Mouse (Mus musculus): Measurements from ENCODE around the gene Rrp8. TPM values are rescaled to one million over a fixed set of nuclear protein-coding genes. Genes with fewer than 3 reads are reported as not detected.
A peak's percentile ranks its signal among the peaks of the same experiment; 100 is the strongest.
"Not testable (repeated sequence)": the region's sequence is repeated elsewhere in the genome, so short reads cannot be mapped to it uniquely, and the experiment has no call there.

The Rrp8 gene
- polyA plus RNA-seq, 1 experiment from 2014 or later: 40.2 TPM

- peaks cover 75% of the 10 kb centered on the region for H3K36me3 ChIP-seq (ENCODE audit: control insufficient read depth, insufficient read depth, low read length)
- 36% methylated on average over 51 of the region's 51 CpGs for WGBS
- H3K27ac ChIP-seq (ENCODE audit: low read length): no peak overlapping the region
- H3K4me2 ChIP-seq (replicated peaks; ENCODE audit: low read depth, low read length): peak overlapping the region; percentile 47
- no peak overlapping the region for H3K9ac ChIP-seq (replicated peaks; ENCODE audit: low read depth, low read length)
- peak overlapping the region; percentile 13 for H3K4me3 ChIP-seq (ENCODE audit: low read depth, low read length)
- no peaks in the 10 kb centered on the region for H3K4me1 ChIP-seq (ENCODE audit: control insufficient read depth, insufficient read depth, low read length)
- H3K27me3 ChIP-seq (ENCODE audit: control insufficient read depth, insufficient read depth, low read length): no peaks in the 10 kb centered on the region
- 0 out of 2 replicates have a peak, but pooled peaks have one; percentile 46 for ATAC-seq (ENCODE audit: insufficient number of reproducible peaks, insufficient read depth, low FRiP score, low read depth)
- H3K9me3 ChIP-seq (ENCODE audit: control insufficient read depth, low read depth, low read length): no peaks in the 10 kb centered on the region
Measured at GRCm38 (mm10) chr7:105761813-105762484, 24.8 kb upstream of the Rrp8 start.

GRCm38 (mm10) chr7:105753281-105753680 is 16.1 kb upstream of the Rrp8 start:
- no peak for ATAC-seq (ENCODE audit: insufficient number of reproducible peaks, insufficient read depth, low FRiP score, low read depth)
- H3K9ac ChIP-seq (replicated peaks; ENCODE audit: low read depth, low read length): no peak overlapping the region
- WGBS: 94% methylated on average over 10 of the region's 10 CpGs
- no peaks in the 10 kb centered on the region for H3K9me3 ChIP-seq (ENCODE audit: control insufficient read depth, low read depth, low read length)
- no peak overlapping the region for H3K4me3 ChIP-seq (ENCODE audit: low read depth, low read length)
- no peak overlapping the region for H3K27ac ChIP-seq (ENCODE audit: low read length)
- H3K4me1 ChIP-seq (ENCODE audit: control insufficient read depth, insufficient read depth, low read length): peaks cover 5% of the 10 kb centered on the region; the same call in 1 of the 2 replicates
- H3K4me2 ChIP-seq (replicated peaks; ENCODE audit: low read depth, low read length): no peak overlapping the region
- H3K36me3 ChIP-seq (ENCODE audit: control insufficient read depth, insufficient read depth, low read length): peaks cover 53% of the 10 kb centered on the region
- H3K27me3 ChIP-seq (ENCODE audit: control insufficient read depth, insufficient read depth, low read length): no peaks in the 10 kb centered on the region

GRCm38 (mm10) chr7:105752716-105753115 is 15.5 kb upstream of the Rrp8 start:
- WGBS: 98% methylated on average over 2 of the region's 2 CpGs
- H3K27me3 ChIP-seq (ENCODE audit: control insufficient read depth, insufficient read depth, low read length): no peaks in the 10 kb centered on the region
- no peak overlapping the region for H3K9ac ChIP-seq (replicated peaks; ENCODE audit: low read depth, low read length)
- H3K4me1 ChIP-seq (ENCODE audit: control insufficient read depth, insufficient read depth, low read length): peaks cover 5% of the 10 kb centered on the region; the same call in 1 of the 2 replicates
- no peak overlapping the region for H3K4me3 ChIP-seq (ENCODE audit: low read depth, low read length)
- no peak overlapping the region for H3K27ac ChIP-seq (ENCODE audit: low read length)
- H3K9me3 ChIP-seq (ENCODE audit: control insufficient read depth, low read depth, low read length): no peaks in the 10 kb centered on the region
- no peak; the same call in 1 of the 2 replicates for ATAC-seq (ENCODE audit: insufficient number of reproducible peaks, insufficient read depth, low FRiP score, low read depth)
- no peak overlapping the region for H3K4me2 ChIP-seq (replicated peaks; ENCODE audit: low read depth, low read length)
- H3K36me3 ChIP-seq (ENCODE audit: control insufficient read depth, insufficient read depth, low read length): peaks cover 47% of the 10 kb centered on the region

- Histone ChIP-seq H3K9me3 (ENCODE audit: control insufficient read depth, low read depth, low read length) (no peaks in the 10 kb centered on the region), H3K4me2 (replicated peaks; ENCODE audit: low read depth, low read length) (peak within 1 kb of the TSS; percentile 76), H3K36me3 (ENCODE audit: control insufficient read depth, insufficient read depth, low read length) (peaks cover 41% of the 10 kb centered on the region), H3K27me3 (ENCODE audit: control insufficient read depth, insufficient read depth, low read length) (no peaks in the 10 kb centered on the region), H3K4me1 (ENCODE audit: control insufficient read depth, insufficient read depth, low read length) (peaks cover 5% of the 10 kb centered on the region; the same call in 1 of the 2 replicates), H3K27ac (ENCODE audit: low read length) (peak within 1 kb of the TSS; percentile 22; the same call in 1 of the 2 replicates), H3K9ac (replicated peaks; ENCODE audit: low read depth, low read length) (peak within 1 kb of the TSS; percentile 53), H3K4me3 (ENCODE audit: low read depth, low read length) (peak within 1 kb of the TSS; percentile 60)
- peak; percentile 93 for ATAC-seq (ENCODE audit: insufficient number of reproducible peaks, insufficient read depth, low FRiP score, low read depth)
- WGBS: 19% methylated on average over 20 of the region's 20 CpGs
Measured at GRCm38 (mm10) chr7:105751491-105752433, 14.6 kb upstream of the Rrp8 start, which contains the start of gene Tpp1. Gene Tpp1, minus strand, starts transcription at chr7:105752235.

GRCm38 (mm10) chr7:105747776-105748175 is 10.6 kb upstream of the Rrp8 start:
- Histone ChIP-seq H3K4me1 (ENCODE audit: control insufficient read depth, insufficient read depth, low read length) (peaks cover 8% of the 10 kb centered on the region; the same call in 1 of the 2 replicates), H3K27ac (ENCODE audit: low read length) (no peak overlapping the region), H3K9ac (replicated peaks; ENCODE audit: low read depth, low read length) (no peak overlapping the region), H3K27me3 (ENCODE audit: control insufficient read depth, insufficient read depth, low read length) (no peaks in the 10 kb centered on the region), H3K4me2 (replicated peaks; ENCODE audit: low read depth, low read length) (no peak overlapping the region), H3K36me3 (ENCODE audit: control insufficient read depth, insufficient read depth, low read length) (peaks cover 12% of the 10 kb centered on the region), H3K4me3 (ENCODE audit: low read depth, low read length) (no peak overlapping the region), H3K9me3 (ENCODE audit: control insufficient read depth, low read depth, low read length) (no peaks in the 10 kb centered on the region)
- ATAC-seq (ENCODE audit: insufficient number of reproducible peaks, insufficient read depth, low FRiP score, low read depth): no peak
- WGBS: 79% methylated on average over 2 of the region's 2 CpGs

- Histone ChIP-seq H3K4me1 (ENCODE audit: control insufficient read depth, insufficient read depth, low read length) (peaks cover 10% of the 10 kb centered on the region; the same call in 1 of the 2 replicates), H3K36me3 (ENCODE audit: control insufficient read depth, insufficient read depth, low read length) (peaks cover 29% of the 10 kb centered on the region), H3K27me3 (ENCODE audit: control insufficient read depth, insufficient read depth, low read length) (no peaks in the 10 kb centered on the region), H3K4me3 (ENCODE audit: low read depth, low read length) (peak within 1 kb of the TSS; percentile 56), H3K9ac (replicated peaks; ENCODE audit: low read depth, low read length) (peak within 1 kb of the TSS; percentile 63), H3K4me2 (replicated peaks; ENCODE audit: low read depth, low read length) (peak within 1 kb of the TSS; percentile 75), H3K27ac (ENCODE audit: low read length) (peak within 1 kb of the TSS; percentile 80), H3K9me3 (ENCODE audit: control insufficient read depth, low read depth, low read length) (no peaks in the 10 kb centered on the region)
- WGBS: under 1% methylated on average over 53 of the region's 67 CpGs
- peak; percentile 96 for ATAC-seq (ENCODE audit: insufficient number of reproducible peaks, insufficient read depth, low FRiP score, low read depth)
Measured at GRCm38 (mm10) chr7:105743926-105744590, 6.9 kb upstream of the Rrp8 start, which contains the start of gene Taf10. Gene Taf10, minus strand, starts transcription at chr7:105744361.

- Histone ChIP-seq H3K36me3 (ENCODE audit: control insufficient read depth, insufficient read depth, low read length) (peaks cover 25% of the 10 kb centered on the region), H3K27ac (ENCODE audit: low read length) (peak overlapping the region; percentile 29; the same call in 1 of the 2 replicates), H3K4me1 (ENCODE audit: control insufficient read depth, insufficient read depth, low read length) (peaks cover 13% of the 10 kb centered on the region), H3K9ac (replicated peaks; ENCODE audit: low read depth, low read length) (peak overlapping the region; percentile 63), H3K4me2 (replicated peaks; ENCODE audit: low read depth, low read length) (peak overlapping the region; percentile 75), H3K4me3 (ENCODE audit: low read depth, low read length) (peak overlapping the region; percentile 56)
- H3K27me3 ChIP-seq (ENCODE audit: control insufficient read depth, insufficient read depth, low read length); H3K9me3 ChIP-seq (ENCODE audit: control insufficient read depth, low read depth, low read length); ATAC-seq (ENCODE audit: insufficient number of reproducible peaks, insufficient read depth, low FRiP score, low read depth): not testable (repeated sequence)
- 32% methylated on average over 20 of the region's 20 CpGs for WGBS
Measured at GRCm38 (mm10) chr7:105743246-105743925, 6.2 kb upstream of the Rrp8 start.
